In genomic region chr11:24082385-24083075, GRCm38 (mm10) we compare ENCODE assay signal across 8 mouse cellular contexts. TPM values are rescaled to one million over a fixed set of nuclear protein-coding genes. Genes with fewer than 3 reads are reported as not detected.
DNase-seq lines count a peak whose midpoint lies in the region; ATAC-seq and TF ChIP-seq lines count a peak whose summit lies in the region.

No protein-coding gene starts in this region.

- H3K79me2 ChIP-seq in MEL (ENCODE audit: control insufficient read depth, insufficient read depth, low read length, poor library complexity): peaks cover 93% of the 10 kb centered on the region

- H3K4me3 ChIP-seq in heart, embryonic 16.5 days (ENCODE audit: low read length): peak overlapping the region; percentile 83
- H3K4me3 ChIP-seq in MEL (ENCODE audit: control insufficient read depth in 1 of 2, insufficient read depth in 1 of 2, low read depth in 2 of 2, low read length in 2 of 2): peak overlapping the region; percentile 69 to 82
- H3K4me3 ChIP-seq in hindbrain, embryonic 11.5 days (ENCODE audit: low read depth, low read length): peak overlapping the region; percentile 87
- peak overlapping the region; percentile 76 for H3K4me3 ChIP-seq in midbrain, embryonic 10.5 days

- H3K4me1 ChIP-seq in heart, embryonic 16.5 days (ENCODE audit: control insufficient read depth, insufficient read depth, low read length): peaks cover 25% of the 10 kb centered on the region
- H3K4me1 ChIP-seq in MEL (ENCODE audit: control insufficient read depth in 1 of 2, insufficient read depth in 2 of 2, low read length in 2 of 2): peaks cover 9 to 18% of the 10 kb centered on the region in 2 experiments
- H3K4me1 ChIP-seq in hindbrain, embryonic 11.5 days (replicated peaks; ENCODE audit: control insufficient read depth, insufficient read depth, low read length): peaks cover 2% of the 10 kb centered on the region; the same call in 1 of the 2 replicates
- peaks cover 48% of the 10 kb centered on the region for H3K4me1 ChIP-seq in midbrain, embryonic 10.5 days

- TF ChIP-seq RAD21 in MEL (IDR thresholded peaks at IDR 0.05; ENCODE audit: low read depth, low read length): no peak

- DNase-seq in heart, postnatal 14 days: no peak
- DNase-seq in MEL (ENCODE audit: low read depth, low spot score): peak; percentile 57
- peak; percentile 34 for DNase-seq in hindbrain, embryonic 11.5 days (ENCODE audit: low spot score)
- no peak for DNase-seq in midbrain, embryonic 10.5 days (ENCODE audit: low spot score)
- no peak for DNase-seq in cerebellum, adult 11 months
- DNase-seq in urinary bladder, postnatal 10 days (ENCODE audit: low spot score): no peak

- peak overlapping the region; percentile 89 for H3K9ac ChIP-seq in heart, embryonic 16.5 days (ENCODE audit: low read length)
- peak overlapping the region; percentile 98 for H3K9ac ChIP-seq in MEL (ENCODE audit: control insufficient read depth, low read depth, low read length, poor library complexity, severe bottlenecking)
- peak overlapping the region; percentile 97 for H3K9ac ChIP-seq in hindbrain, embryonic 11.5 days (ENCODE audit: low read depth, low read length)

- no peak for ATAC-seq in heart, embryonic 16.5 days (replicated peaks; ENCODE audit: extremely low read depth, insufficient read depth, low FRiP score)
- ATAC-seq in hindbrain, embryonic 11.5 days (ENCODE audit: low FRiP score): no peak
- no peak for ATAC-seq in megakaryocyte-erythroid progenitor cell, adult 5-6 weeks (replicated peaks; ENCODE audit: low FRiP score, low TSS enrichment, poor library complexity, severe bottlenecking)

- H3K36me3 ChIP-seq in heart, embryonic 16.5 days (ENCODE audit: control insufficient read depth, insufficient read depth): peaks cover 9% of the 10 kb centered on the region; the same call in 1 of the 2 replicates
- peaks cover 25 to 40% of the 10 kb centered on the region in 2 experiments for H3K36me3 ChIP-seq in MEL (ENCODE audit: control insufficient read depth in 1 of 2, insufficient read depth in 2 of 2, low read length in 2 of 2)
- peaks cover 5% of the 10 kb centered on the region; the same call in 1 of the 2 replicates for H3K36me3 ChIP-seq in hindbrain, embryonic 11.5 days (ENCODE audit: control insufficient read depth, insufficient read depth, low read length)
- peaks cover 25% of the 10 kb centered on the region for H3K36me3 ChIP-seq in midbrain, embryonic 10.5 days

- peak overlapping the region; percentile 92 for H3K27ac ChIP-seq in heart, embryonic 16.5 days (ENCODE audit: low read length)
- peak overlapping the region; percentile 96 for H3K27ac ChIP-seq in MEL (ENCODE audit: control insufficient read depth, low read depth, low read length)
- H3K27ac ChIP-seq in hindbrain, embryonic 11.5 days (ENCODE audit: low read depth, low read length): peak overlapping the region; percentile 95
- peak overlapping the region; percentile 94 for H3K27ac ChIP-seq in midbrain, embryonic 10.5 days (replicated peaks)

- no peak for TF ChIP-seq EP300 in MEL (IDR thresholded peaks at IDR 0.05; ENCODE audit: low read depth in 1 of 2, low read length in 2 of 2)

- no peaks in the 10 kb centered on the region for H3K27me3 ChIP-seq in heart, embryonic 16.5 days (ENCODE audit: control insufficient read depth, insufficient read depth, low read length)
- no peaks in the 10 kb centered on the region for H3K27me3 ChIP-seq in MEL (ENCODE audit: control insufficient read depth in 1 of 2, insufficient read depth in 2 of 2, low read length in 2 of 2)
- no peaks in the 10 kb centered on the region for H3K27me3 ChIP-seq in hindbrain, embryonic 11.5 days (ENCODE audit: control insufficient read depth, insufficient read depth, low read length)
- peaks cover 57% of the 10 kb centered on the region for H3K27me3 ChIP-seq in midbrain, embryonic 10.5 days (ENCODE audit: low read depth, poor library complexity, severe bottlenecking)

- TF ChIP-seq CTCF in MEL (IDR thresholded peaks at IDR 0.05 in 2 of 3, conservative IDR thresholded peaks at IDR 0.05 in 1 of 3; ENCODE audit: control insufficient read depth in 1 of 3, insufficient read depth in 1 of 3, low read depth in 2 of 3, low read length in 3 of 3, poor library complexity in 1 of 3, severe bottlenecking in 1 of 3): no peak

- intact Hi-C loops in heart, postnatal 14 days (cut with DNase I): loop anchor here (2.0 to 5.0 kb wide), 3 partner anchors 155 to 1780 kb away; no protein-coding TSS in a partner anchor

- no peaks in the 10 kb centered on the region for H3K9me3 ChIP-seq in heart, embryonic 16.5 days (replicated peaks; ENCODE audit: control insufficient read depth, low read length)
- no peaks in the 10 kb centered on the region for H3K9me3 ChIP-seq in MEL (replicated peaks; ENCODE audit: insufficient read depth, low read length)
- no peaks in the 10 kb centered on the region for H3K9me3 ChIP-seq in hindbrain, embryonic 11.5 days (ENCODE audit: control insufficient read depth, low read length)
- no peaks in the 10 kb centered on the region for H3K9me3 ChIP-seq in midbrain, embryonic 10.5 days (replicated peaks)

- peak overlapping the region; percentile 92 for H3K4me2 ChIP-seq in heart, embryonic 16.5 days (ENCODE audit: low read depth, low read length)
- peak overlapping the region; percentile 90 for H3K4me2 ChIP-seq in hindbrain, embryonic 11.5 days (replicated peaks; ENCODE audit: low read depth, low read length)

- TF ChIP-seq POLR2A in MEL (IDR thresholded peaks at IDR 0.05; ENCODE audit: control insufficient read depth in 1 of 2, insufficient read depth in 1 of 2, low read depth in 1 of 2, low read length in 2 of 2, poor library complexity in 1 of 2): no peak; a peak in 1 of 4 replicates

- 31% methylated on average over 11 of the region's 11 CpGs for WGBS in heart, embryonic 16.5 days
- WGBS in hindbrain, embryonic 11.5 days: 14% methylated on average over 11 of the region's 11 CpGs
- 17% methylated on average over 11 of the region's 11 CpGs for WGBS in midbrain, embryonic 10.5 days

TF ChIP-seq in MEL, 35 proteins besides CTCF, POLR2A, EP300 and RAD21:
- no peak for TF ChIP-seq CHD2 (IDR thresholded peaks at IDR 0.05; ENCODE audit: low read length)
- peak; percentile 93; the same call in 1 of the 2 replicates for TF ChIP-seq CHD1 (IDR thresholded peaks at IDR 0.05; ENCODE audit: low read depth, low read length)
- TF ChIP-seq ZNF384 (IDR thresholded peaks at IDR 0.05; ENCODE audit: low read depth, low read length): peak; percentile 57; the same call in 1 of the 2 replicates
- TF ChIP-seq ZMIZ1 (IDR thresholded peaks at IDR 0.05; ENCODE audit: low read depth, low read length): peak; percentile 43
- TF ChIP-seq MYB (IDR thresholded peaks at IDR 0.05; ENCODE audit: low read depth, low read length): no peak
- TF ChIP-seq BHLHE40 (IDR thresholded peaks at IDR 0.05; ENCODE audit: borderline replicate concordance, low read depth, low read length): no peak
- TF ChIP-seq MAFK (IDR thresholded peaks at IDR 0.05; ENCODE audit: borderline replicate concordance, low read depth, low read length): no peak
- no peak for TF ChIP-seq JUND (IDR thresholded peaks at IDR 0.05; ENCODE audit: low read depth, low read length)
- TF ChIP-seq MYC (IDR thresholded peaks at IDR 0.05; ENCODE audit: low read depth, low read length): no peak
- TF ChIP-seq TBP (IDR thresholded peaks at IDR 0.05; ENCODE audit: low read depth, low read length): 0 out of 2 replicates have a peak, but pooled peaks have one; percentile 10
- no peak for TF ChIP-seq ZC3H11A (IDR thresholded peaks at IDR 0.05; ENCODE audit: low read depth, low read length)
- no peak for TF ChIP-seq MXI1 (IDR thresholded peaks at IDR 0.05; ENCODE audit: low read depth, low read length)
- TF ChIP-seq GATA1 (IDR thresholded peaks at IDR 0.05; ENCODE audit: low read depth, low read length): peak; percentile 61; the same call in 1 of the 2 replicates
- TF ChIP-seq E2F4 (IDR thresholded peaks at IDR 0.05; ENCODE audit: borderline replicate concordance, low read depth, low read length): no peak
- TF ChIP-seq USF2 (IDR thresholded peaks at IDR 0.05; ENCODE audit: borderline replicate concordance in 1 of 2, insufficient read depth in 1 of 2, low read depth in 1 of 2, low read length in 2 of 2): no peak
- 0 out of 2 replicates have a peak, but pooled peaks have one; percentile 6 for TF ChIP-seq ETS1 (IDR thresholded peaks at IDR 0.05; ENCODE audit: low read depth, low read length)
- no peak for TF ChIP-seq HCFC1 (IDR thresholded peaks at IDR 0.05; ENCODE audit: low read depth, low read length)
- peak; percentile 33 for TF ChIP-seq SIN3A (IDR thresholded peaks at IDR 0.05; ENCODE audit: low read length)
- no peak for TF ChIP-seq MAX (IDR thresholded peaks at IDR 0.05; ENCODE audit: low read length)
- TF ChIP-seq TAL1 (IDR thresholded peaks at IDR 0.05; ENCODE audit: low read length): no peak
- TF ChIP-seq MAZ (IDR thresholded peaks at IDR 0.05; ENCODE audit: low read depth, low read length): peak; percentile 71; the same call in 1 of the 2 replicates

RNA-seq across cellular contexts. Expression of gene Bcl11a, which starts 4.7 kb away (rescaled TPM):
- 15.0 TPM in 2 replicates for polyA plus RNA-seq in heart, embryonic 16.5 days (2015; fragmentation: Nextera tagmentation; extraction: Ambion mirVana)
- 1 to 10 TPM; 4.1 to 5.0 TPM for total RNA-seq in heart, postnatal 14 days (2021)
- 37.0 and 43.8 TPM in 2 replicates for total RNA-seq in MEL (2012; rRNA removed)
- 100 to 1,000 TPM in 1 of 2 experiments, 10 to 100 TPM in 1; 83.8 to 112 TPM for polyA plus RNA-seq in MEL (2012; ENCODE audit: insufficient read depth in 1 of 2, insufficient read length in 2 of 2, low read depth in 1 of 2, low replicate concordance in 2 of 2, missing spikeins in 1 of 2)
- polyA plus RNA-seq in hindbrain, embryonic 11.5 days (2014; fragmentation: Nextera tagmentation; extraction: Ambion mirVana): 66.6 and 71.7 TPM in 2 replicates
- 15.8 and 33.2 TPM in 2 replicates for polyA plus RNA-seq in midbrain, embryonic 10.5 days (2016; fragmentation: Nextera tagmentation; extraction: Ambion mirVana)
- total RNA-seq in megakaryocyte-erythroid progenitor cell, adult 5-6 weeks (2014; fragmentation: Nextera tagmentation): 194 and 225 TPM in 2 replicates
- total RNA-seq in megakaryocyte-erythroid progenitor cell, adult 5-6 weeks (2017): 69.3 and 74.2 TPM in 2 replicates

RNA-seq across cellular contexts. Expression of gene A830031A19Rik, which starts 7.7 kb away (rescaled TPM):
- polyA plus RNA-seq in heart, embryonic 16.5 days (2015; fragmentation: Nextera tagmentation; extraction: Ambion mirVana): not detected in 2 replicates
- total RNA-seq in heart, postnatal 14 days (2021): not detected
- not detected in 2 replicates for total RNA-seq in MEL (2012; rRNA removed)
- not detected for polyA plus RNA-seq in MEL (2012; ENCODE audit: insufficient read depth in 1 of 2, insufficient read length in 2 of 2, low read depth in 1 of 2, low replicate concordance in 2 of 2, missing spikeins in 1 of 2)
- not detected in 2 replicates for polyA plus RNA-seq in hindbrain, embryonic 11.5 days (2014; fragmentation: Nextera tagmentation; extraction: Ambion mirVana)
- not detected in 2 replicates for polyA plus RNA-seq in midbrain, embryonic 10.5 days (2016; fragmentation: Nextera tagmentation; extraction: Ambion mirVana)
- not detected in 2 replicates for total RNA-seq in megakaryocyte-erythroid progenitor cell, adult 5-6 weeks (2014; fragmentation: Nextera tagmentation)
- total RNA-seq in megakaryocyte-erythroid progenitor cell, adult 5-6 weeks (2017): not detected in 2 replicates

Comparison
In these comparisons a context has a peak if more than half of its experiments do, and no peak if none do; other contexts are left out.
1. DNase-seq: peak in MEL (single experiment) and hindbrain, embryonic 11.5 days (single experiment); none in heart, postnatal 14 days (0 of 2), midbrain, embryonic 10.5 days (single experiment), cerebellum, adult 11 months (single experiment) and urinary bladder, postnatal 10 days (single experiment).
2. Peak in every context shown above with its lines, with median percentiles within 50 percentile points of each other: H3K27ac ChIP-seq, H3K4me3 ChIP-seq and H3K9ac ChIP-seq.